In genomic region chr6:18819343-18819742, GRCm38 (mm10) we compare ENCODE assay signal across 10 mouse cellular contexts. TPM values are rescaled to one million over a fixed set of nuclear protein-coding genes. Genes with fewer than 3 reads are reported as not detected.
DNase-seq lines count a peak whose midpoint lies in the region; ATAC-seq and TF ChIP-seq lines count a peak whose summit lies in the region.
"Had no signal": no experiment of that assay in that cellular context is flagged by ENCODE, and none has a peak within 500 bp of the region (broad histone marks: within the 10 kb centered on the region; RNA-seq: fewer than 3 reads in every experiment).

No protein-coding gene starts in this region.

- peak; percentile 55; the same call in 1 of the 2 replicates for ATAC-seq in hindbrain, postnatal 0 days
- peak; percentile 38; the same call in 1 of the 2 replicates for ATAC-seq in neural tube, embryonic 11.5 days (ENCODE audit: insufficient read depth, low FRiP score, low TSS enrichment)
- ATAC-seq in erythroblast, adult 5-6 weeks (replicated peaks; ENCODE audit: low FRiP score, poor library complexity, severe bottlenecking), result no peak

- H3K4me3 ChIP-seq in hindbrain, postnatal 0 days (ENCODE audit: low read length), result no peak overlapping the region
- H3K4me3 ChIP-seq in neural tube, embryonic 11.5 days (ENCODE audit: low read depth, low read length), result no peak overlapping the region
- H3K4me3 ChIP-seq: heart, embryonic 13.5 days had no signal

- no peaks in the 10 kb centered on the region for H3K36me3 ChIP-seq in hindbrain, postnatal 0 days (ENCODE audit: insufficient read depth, low read length)
- H3K36me3 ChIP-seq in neural tube, embryonic 11.5 days (ENCODE audit: control insufficient read depth, insufficient read depth, low read length), result no peaks in the 10 kb centered on the region
- H3K36me3 ChIP-seq: heart, embryonic 13.5 days had no signal

- peak; percentile 56 for DNase-seq in urinary bladder, postnatal 25 days (ENCODE audit: low spot score)
- no peak for DNase-seq in urinary bladder, adult 2 months (ENCODE audit: low spot score)
- peak; percentile 49 for DNase-seq in adrenal gland, adult 2 months
- peak; percentile 26 for DNase-seq in embryo, embryonic 11.5 days (ENCODE audit: low read depth, low spot score)
- DNase-seq in hindbrain, postnatal 0 days (ENCODE audit: low spot score), result peak; percentile 83
- DNase-seq in left cerebral cortex, adult 8-10 months (ENCODE audit: low spot score in 2 of 2), result peak; percentile 18 to 22
- DNase-seq in neural tube, embryonic 11.5 days (ENCODE audit: low spot score), result peak; percentile 54

- H3K27me3 ChIP-seq in hindbrain, postnatal 0 days (ENCODE audit: insufficient read depth, low read length), result no peaks in the 10 kb centered on the region
- no peaks in the 10 kb centered on the region for H3K27me3 ChIP-seq in neural tube, embryonic 11.5 days (ENCODE audit: control insufficient read depth, insufficient read depth, low read length)
- H3K27me3 ChIP-seq: heart, embryonic 13.5 days had no signal

- no peaks in the 10 kb centered on the region for H3K9me3 ChIP-seq in hindbrain, postnatal 0 days (ENCODE audit: low read length)
- H3K9me3 ChIP-seq in neural tube, embryonic 11.5 days (ENCODE audit: control insufficient read depth, low read length), result no peaks in the 10 kb centered on the region
- H3K9me3 ChIP-seq: heart, embryonic 13.5 days had no signal

- H3K27ac ChIP-seq in hindbrain, postnatal 0 days, result no peak overlapping the region
- H3K27ac ChIP-seq in neural tube, embryonic 11.5 days (ENCODE audit: low read depth, low read length), result no peak overlapping the region
- H3K27ac ChIP-seq: heart, embryonic 13.5 days had no signal

- H3K9ac ChIP-seq in hindbrain, postnatal 0 days (replicated peaks; ENCODE audit: low read length), result no peak overlapping the region
- H3K9ac ChIP-seq in neural tube, embryonic 11.5 days (ENCODE audit: low read length), result no peak overlapping the region
- H3K9ac ChIP-seq: heart, embryonic 13.5 days had no signal

- H3K4me1 ChIP-seq in hindbrain, postnatal 0 days (ENCODE audit: insufficient read depth, low read length), result no peaks in the 10 kb centered on the region
- no peaks in the 10 kb centered on the region for H3K4me1 ChIP-seq in neural tube, embryonic 11.5 days (ENCODE audit: control insufficient read depth, insufficient read depth, low read length)
- H3K4me1 ChIP-seq: heart, embryonic 13.5 days had no signal

- H3K4me2 ChIP-seq in hindbrain, postnatal 0 days (ENCODE audit: low read depth, low read length), result no peak overlapping the region
- no peak overlapping the region for H3K4me2 ChIP-seq in neural tube, embryonic 11.5 days (ENCODE audit: low read depth)
- H3K4me2 ChIP-seq: heart, embryonic 13.5 days had no signal

- WGBS in hindbrain, postnatal 0 days, result 14% methylated on average over 4 of the region's 4 CpGs
- 21% methylated on average over 4 of the region's 4 CpGs for WGBS in neural tube, embryonic 11.5 days

- TF ChIP-seq CTCF in hindbrain, postnatal 0 days (IDR thresholded peaks at IDR 0.05; ENCODE audit: low read depth), result peak; percentile 79

RNA-seq across cellular contexts. Expression of gene Lsm8, which starts 29.0 kb away (rescaled TPM):
- polyA plus RNA-seq in urinary bladder, adult 2 months (2012; rRNA removed), result 52.1 and 67.0 TPM in 2 replicates
- 10 to 100 TPM; 13.4 to 26.1 TPM for total RNA-seq in adrenal gland, adult 2 months (2021)
- 6.1 and 9.2 TPM in 2 replicates for polyA plus RNA-seq in adrenal gland, adult 2 months (2012; rRNA removed)
- 36.5 and 41.3 TPM in 2 replicates for total RNA-seq in hindbrain, postnatal 0 days (2014; rRNA removed)
- polyA plus RNA-seq in hindbrain, postnatal 0 days (2015; fragmentation: Nextera tagmentation; extraction: Ambion mirVana), result 86.5 and 93.8 TPM in 2 replicates
- 10 to 100 TPM; 24.8 to 29.7 (median 27.5) TPM for total RNA-seq in left cerebral cortex, adult 8-10 months (2022)
- polyA plus RNA-seq in neural tube, embryonic 11.5 days (2014; fragmentation: Nextera tagmentation; extraction: Ambion mirVana), result 191 and 192 TPM in 2 replicates
- 8.6 and 16.5 TPM in 2 replicates for total RNA-seq in erythroblast, adult 5-6 weeks (2015; ENCODE audit: low replicate concordance)
- 22.6 and 44.0 TPM in 2 replicates for total RNA-seq in erythroblast, adult 5-6 weeks (2017; ENCODE audit: low replicate concordance)

RNA-seq across cellular contexts. Expression of gene Ankrd7, which starts 46.8 kb away (rescaled TPM):
- polyA plus RNA-seq in urinary bladder, adult 2 months (2012; rRNA removed), result not detected in 2 replicates
- total RNA-seq in adrenal gland, adult 2 months (2021), result not detected
- not detected in 2 replicates for polyA plus RNA-seq in adrenal gland, adult 2 months (2012; rRNA removed)
- not detected in 2 replicates for total RNA-seq in hindbrain, postnatal 0 days (2014; rRNA removed)
- not detected in 2 replicates for polyA plus RNA-seq in hindbrain, postnatal 0 days (2015; fragmentation: Nextera tagmentation; extraction: Ambion mirVana)
- not detected for total RNA-seq in left cerebral cortex, adult 8-10 months (2022)
- 0.25 TPM in 1 of 2 replicates, not detected in the other for polyA plus RNA-seq in neural tube, embryonic 11.5 days (2014; fragmentation: Nextera tagmentation; extraction: Ambion mirVana)
- total RNA-seq in erythroblast, adult 5-6 weeks (2015; ENCODE audit: low replicate concordance), result 2.9 TPM in 1 of 2 replicates, not detected in the other
- total RNA-seq in erythroblast, adult 5-6 weeks (2017; ENCODE audit: low replicate concordance), result 1.5 and 3.1 TPM in 2 replicates
- polyA plus RNA-seq: heart, embryonic 13.5 days; small intestine, adult 2 months had no signal
